ENCODE assay signal across 15 mouse cellular contexts in genomic region chr14:26076620-26077390, GRCm38 (mm10). TPM values are rescaled to one million over a fixed set of nuclear protein-coding genes. Genes with fewer than 3 reads are reported as not detected.
"Had no signal": no experiment of that assay in that cellular context is flagged by ENCODE, and none has a peak within 500 bp of the region (broad histone marks: within the 10 kb centered on the region; RNA-seq: fewer than 3 reads in every experiment).

No protein-coding gene starts in this region.

RNA-seq across cellular contexts. Expression of gene Cphx2, which starts 4.5 kb away (rescaled TPM):
- polyA plus RNA-seq: liver, embryonic 11.5 days; lung, adult 2 months; lung, embryonic 15.5 days; lung, postnatal 0 days; macrophage; midbrain, embryonic 11.5 days; midbrain, embryonic 13.5 days; midbrain, embryonic 15.5 days; midbrain, postnatal 0 days; neural tube, embryonic 12.5 days; neural tube, embryonic 14.5 days; spleen, adult 2 months; testis, adult 2 months; thymus, adult 2 months; urinary bladder, adult 2 months had no signal

RNA-seq across cellular contexts. Expression of gene Cphx3, which starts 5.3 kb away (rescaled TPM):
- polyA plus RNA-seq: liver, embryonic 11.5 days; lung, adult 2 months; lung, embryonic 15.5 days; lung, postnatal 0 days; macrophage; midbrain, embryonic 11.5 days; midbrain, embryonic 13.5 days; midbrain, embryonic 15.5 days; midbrain, postnatal 0 days; neural tube, embryonic 12.5 days; neural tube, embryonic 14.5 days; spleen, adult 2 months; testis, adult 2 months; thymus, adult 2 months; urinary bladder, adult 2 months had no signal

RNA-seq across cellular contexts. Expression of gene Tmem254c, which starts 9.7 kb away (rescaled TPM):
- polyA plus RNA-seq: macrophage; testis, adult 2 months had no signal

RNA-seq across cellular contexts. Expression of gene Gm9780, which starts 34.3 kb away (rescaled TPM):
- polyA plus RNA-seq: macrophage had no signal

RNA-seq across cellular contexts. Expression of gene Duxbl2, which starts 41.3 kb away (rescaled TPM):
- polyA plus RNA-seq: liver, embryonic 11.5 days; macrophage; midbrain, embryonic 13.5 days; midbrain, postnatal 0 days had no signal
